Mouse (Mus musculus): Measurements from ENCODE around the gene 5730596B20Rik.

Gene 5730596B20Rik

DNA sequence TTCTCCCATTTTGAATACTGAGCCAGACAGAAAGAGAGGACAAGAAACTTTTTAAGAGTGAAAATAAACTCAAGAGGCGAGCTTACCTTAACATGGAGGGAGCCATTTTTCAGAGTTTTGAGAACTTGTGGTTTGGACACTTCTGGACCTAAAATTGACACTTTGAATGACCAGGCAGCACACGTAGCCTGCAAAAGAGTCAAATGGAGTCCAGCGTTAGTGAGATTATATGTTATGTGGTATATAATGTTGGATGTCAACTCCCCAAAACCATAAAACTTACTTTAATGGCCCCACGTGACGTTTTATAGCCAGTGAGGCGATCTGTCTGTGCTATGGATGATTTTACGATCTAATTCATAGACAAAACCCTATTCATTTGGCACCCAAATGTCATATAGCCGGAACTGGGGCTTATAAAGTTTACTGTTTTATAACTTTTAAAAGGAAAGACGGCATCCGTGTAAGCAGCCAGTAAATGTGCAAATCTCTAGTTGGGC lies 23.5 kb downstream of the 5730596B20Rik start:
- DNase-seq = no peak

- no peak for DNase-seq
These were observed 24.0 kb downstream of the 5730596B20Rik start for GRCm38 (mm10) chr6:52201269-52201668.

GRCm38 (mm10) chr6:52202362-52203120 lies 25.2 kb downstream of the 5730596B20Rik start:
- no peak for DNase-seq

DNA sequence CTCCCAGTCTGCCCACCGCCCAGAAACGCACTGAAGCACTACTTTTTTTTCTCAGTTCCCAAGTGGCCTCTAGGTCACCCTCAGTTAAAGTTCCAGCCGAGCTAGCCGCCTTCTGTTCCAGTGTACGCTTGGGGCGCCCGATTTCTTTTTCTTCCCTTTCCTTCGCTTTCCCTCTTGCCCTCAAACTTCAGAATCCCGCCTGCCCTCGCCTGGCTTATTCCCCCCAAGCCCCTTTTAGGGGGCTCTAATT lies 25.7 kb downstream of the 5730596B20Rik start:
- no peak for DNase-seq

- no peak for DNase-seq
These were observed 26.2 kb downstream of the 5730596B20Rik start for GRCm38 (mm10) chr6:52203371-52204049.

DNA sequence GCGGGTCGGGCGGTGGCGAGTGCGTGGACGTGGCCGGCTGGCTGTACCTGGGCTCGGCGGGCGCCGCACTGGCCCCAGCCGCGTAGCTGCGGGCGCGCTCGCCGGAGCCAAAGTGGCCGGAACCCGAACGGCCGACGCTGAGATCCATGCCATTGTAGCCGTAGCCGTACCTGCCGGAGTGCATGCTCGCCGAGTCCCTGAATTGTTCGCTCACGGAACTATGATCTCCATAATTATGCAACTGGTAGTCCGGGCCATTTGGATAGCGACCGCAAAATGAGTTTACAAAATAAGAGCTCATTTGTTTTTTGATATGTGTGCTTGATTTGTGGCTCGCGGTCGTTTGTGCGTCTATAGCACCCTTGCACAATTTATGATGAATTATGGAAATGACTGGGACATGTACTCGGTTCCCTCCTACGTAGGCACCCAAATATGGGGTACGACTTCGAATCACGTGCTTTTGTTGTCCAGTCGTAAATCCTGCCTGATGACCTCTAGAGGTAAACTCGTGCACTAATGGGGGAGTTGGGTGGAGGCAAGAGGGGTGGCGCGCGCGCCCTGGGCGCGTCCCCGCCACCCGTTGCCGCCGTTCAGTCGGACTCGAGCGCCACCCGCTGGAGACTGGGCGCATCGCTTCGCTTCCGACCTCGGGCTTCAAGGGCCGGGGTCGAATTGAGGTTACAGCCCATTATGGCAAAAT lies 26.9 kb downstream of the 5730596B20Rik start, which contains the start of gene Hoxa5:
Gene Hoxa5 (minus strand): TSS at position 538 of the 703 bp plus-strand sequence.
- no peak for DNase-seq

DNA sequence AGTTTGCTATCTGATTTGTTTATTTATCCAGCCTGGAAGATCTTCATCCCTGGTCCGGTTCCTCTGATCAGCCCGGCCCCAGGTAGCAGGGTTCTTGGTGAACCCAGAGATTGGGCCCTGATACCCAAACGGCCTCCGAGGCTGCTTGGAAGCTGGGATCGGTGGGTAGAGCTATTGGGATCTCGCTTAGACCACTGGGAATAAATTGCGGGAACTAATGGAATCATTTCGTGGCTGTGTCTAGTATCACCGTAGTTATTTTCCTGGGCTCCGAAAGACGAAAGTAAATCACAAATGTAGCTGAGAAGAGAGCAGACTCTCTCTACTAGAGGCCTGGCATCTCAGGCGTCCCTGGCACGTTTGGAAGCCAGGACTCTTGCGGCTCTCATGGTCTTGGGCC lies 27.9 kb downstream of the 5730596B20Rik start:
- DNase-seq = no peak

- DNase-seq = no peak
These were observed 28.6 kb downstream of the 5730596B20Rik start for GRCm38 (mm10) chr6:52205638-52206621.

DNA sequence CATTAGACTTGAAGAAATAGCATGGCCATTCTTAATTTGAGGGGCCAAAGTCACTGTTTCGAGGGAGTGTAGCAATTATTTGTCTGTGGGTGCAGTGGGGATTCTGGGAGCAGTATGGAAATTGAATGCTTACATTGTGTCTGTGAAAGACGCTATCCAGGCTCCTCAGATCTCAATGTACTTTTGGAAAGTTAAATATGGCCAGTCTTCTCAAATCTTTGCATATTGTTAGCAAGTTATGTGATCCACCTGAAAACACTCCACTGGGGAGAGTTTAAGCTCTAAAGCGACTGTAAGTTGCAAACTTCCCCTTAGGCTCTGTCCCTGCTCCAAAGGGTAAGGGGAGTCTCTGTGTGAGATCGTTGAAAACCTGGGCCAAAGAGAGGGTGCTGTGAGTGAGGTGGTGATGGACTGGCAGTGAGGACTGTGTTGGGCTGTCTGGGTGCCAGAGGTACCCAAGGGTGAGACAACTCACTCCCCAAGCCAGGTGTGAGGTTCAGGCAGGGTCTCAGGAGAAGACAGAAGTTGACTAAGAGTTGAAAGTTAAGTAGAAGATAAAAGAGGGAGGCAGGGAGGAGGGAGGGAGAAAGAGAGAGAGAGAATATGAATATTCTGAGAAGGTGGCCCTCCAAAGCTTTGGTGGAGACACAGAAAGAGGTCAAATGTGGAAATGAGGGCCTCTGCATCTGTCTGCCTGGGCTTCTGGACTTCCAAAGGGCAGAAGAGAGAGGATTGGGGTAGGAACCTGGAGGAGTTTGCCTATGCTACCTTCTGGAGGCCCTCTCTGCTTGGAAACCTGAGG lies 29.8 kb downstream of the 5730596B20Rik start:
- no peak for DNase-seq

DNA sequence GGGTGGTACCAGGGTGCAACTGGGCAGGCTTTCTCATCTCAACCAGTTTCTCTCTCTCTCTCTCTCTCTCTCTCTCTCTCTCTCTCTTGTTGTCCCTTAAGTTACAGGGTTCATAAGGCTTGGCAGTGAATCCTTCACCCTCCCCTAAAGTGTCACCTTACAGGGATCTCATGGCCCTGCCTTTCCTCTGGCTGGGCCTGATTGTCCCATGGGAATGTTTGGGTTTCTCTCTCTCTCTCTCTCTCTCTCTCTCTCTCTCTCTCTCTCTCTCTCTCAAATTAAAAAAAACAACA lies 30.3 kb downstream of the 5730596B20Rik start:
- DNase-seq = no peak

- no peak for DNase-seq
These were observed 31.0 kb downstream of the 5730596B20Rik start, which contains the start of gene Hoxa6 for GRCm38 (mm10) chr6:52208072-52208867. Gene Hoxa6, minus strand, starts transcription at chr6:52208722.

DNA sequence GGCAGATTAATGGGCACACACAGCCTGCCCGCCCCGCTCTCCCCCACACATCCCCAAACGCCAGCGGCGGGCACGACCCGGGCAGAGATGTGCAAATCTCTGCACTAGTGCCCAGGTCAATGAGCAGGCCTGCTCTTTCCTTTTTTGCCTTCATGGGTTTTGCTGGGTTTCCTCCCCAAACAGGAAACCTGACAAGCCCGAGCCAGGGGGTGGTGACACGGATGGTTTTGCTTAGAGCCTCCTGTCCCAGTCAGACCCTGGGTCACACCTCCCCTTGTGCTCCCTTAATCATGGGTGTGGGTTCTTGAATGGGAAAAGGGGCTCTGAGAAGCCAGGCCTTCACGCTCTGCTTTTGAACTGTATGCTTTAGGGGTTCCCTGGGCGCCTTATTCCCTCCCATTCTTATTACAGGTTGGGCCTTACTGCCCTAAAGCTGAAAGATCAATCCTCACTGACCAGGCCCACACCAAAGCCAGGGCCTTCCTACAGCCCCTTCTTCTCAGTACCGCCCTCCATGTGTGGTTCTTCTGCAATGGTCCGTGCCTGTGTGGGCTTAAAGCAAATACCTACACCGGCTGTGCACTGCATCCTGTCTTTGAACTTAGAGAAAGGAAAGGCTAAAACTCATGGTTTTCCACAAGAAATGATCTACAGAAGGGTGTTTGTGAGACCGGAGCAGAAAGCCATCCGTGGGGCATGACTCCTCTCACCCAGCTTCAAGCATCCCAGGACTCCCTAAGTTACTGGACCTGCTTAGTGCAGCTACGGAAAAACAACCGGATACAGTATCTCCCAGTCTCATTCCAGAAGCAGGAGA lies 31.8 kb downstream of the 5730596B20Rik start:
- no peak for DNase-seq

- DNase-seq = no peak
These were observed 32.4 kb downstream of the 5730596B20Rik start for GRCm38 (mm10) chr6:52209685-52210046.

- DNase-seq = peak; percentile 58
These were observed 34.1 kb downstream of the 5730596B20Rik start for GRCm38 (mm10) chr6:52211170-52211935.

GRCm38 (mm10) chr6:52211961-52212360 lies 34.7 kb downstream of the 5730596B20Rik start:
- DNase-seq = no peak

DNA sequence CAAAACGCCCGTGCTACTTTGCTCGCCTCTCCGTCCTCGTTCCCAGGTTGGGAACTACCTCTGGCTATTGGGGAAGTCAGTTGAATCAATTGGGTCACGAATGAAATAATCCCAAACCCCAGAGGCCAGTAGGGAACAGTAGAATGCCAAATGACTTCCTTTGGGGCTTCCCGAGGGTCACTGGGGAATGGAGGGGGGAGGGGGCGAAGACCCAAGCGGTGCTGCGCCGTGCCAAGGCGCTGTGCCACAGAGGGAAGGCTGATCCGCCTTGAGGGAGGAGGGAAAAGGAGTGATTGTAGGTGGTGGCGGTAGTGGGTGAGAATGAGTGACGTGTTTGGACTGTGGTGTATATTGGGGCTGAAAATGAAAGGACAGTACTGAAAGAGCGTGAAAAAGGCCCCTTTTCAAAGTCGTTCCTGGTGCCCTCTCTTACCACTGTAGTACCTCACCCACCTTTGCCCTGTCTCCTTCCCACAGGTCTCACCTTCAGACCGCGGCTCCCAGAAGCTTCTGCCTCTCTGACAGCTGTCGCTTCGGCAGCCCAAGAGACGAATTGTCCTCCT lies 35.3 kb downstream of the 5730596B20Rik start:
- no peak for DNase-seq

DNA sequence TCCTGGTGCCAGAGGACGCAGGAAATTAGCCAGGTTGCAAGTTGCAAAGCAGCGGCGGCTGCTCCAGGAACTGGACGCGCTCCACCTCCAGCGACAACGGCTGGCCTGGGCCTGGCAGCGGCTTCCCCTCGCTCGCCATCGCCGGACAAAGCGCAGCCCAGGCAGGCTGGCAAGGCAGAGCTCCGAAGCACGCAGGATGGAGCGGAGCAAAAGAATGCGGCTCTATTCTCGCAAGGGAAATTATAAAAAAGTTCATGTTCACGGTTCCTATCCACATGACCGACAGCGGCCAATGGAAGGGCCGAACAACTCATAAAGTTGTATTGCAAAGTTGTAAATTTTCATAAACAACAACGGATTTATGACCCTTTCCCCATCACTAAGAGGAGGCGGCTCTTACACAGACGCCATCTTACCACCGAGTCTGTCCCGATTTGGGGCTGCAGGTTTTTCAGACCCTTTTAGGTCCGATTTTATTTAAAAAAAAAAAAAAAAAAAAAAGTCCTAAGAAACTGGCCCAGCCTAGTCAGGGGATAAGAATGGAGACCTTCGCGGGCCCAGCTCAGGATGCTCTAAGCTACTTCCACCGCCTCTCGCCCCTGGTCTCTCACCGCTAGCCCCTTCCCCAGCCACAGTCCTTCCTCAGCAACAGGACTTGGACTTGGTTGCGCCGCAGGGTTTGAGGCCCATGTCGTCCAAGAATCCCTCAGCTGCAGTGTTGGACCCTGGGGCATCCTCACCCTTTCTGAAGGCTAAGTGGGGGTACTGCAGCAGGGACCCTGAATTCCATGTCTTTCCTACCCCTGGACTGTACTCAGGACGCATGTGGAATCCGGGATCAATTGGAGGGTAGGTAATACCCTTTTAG lies 36.1 kb downstream of the 5730596B20Rik start, which contains the start of the genes Hoxa3 and Gm28308:
Gene Hoxa3 (minus strand): TSS at position 218 of the 868 bp plus-strand sequence.
Gene Gm28308 (minus strand): TSS at position 221 of the 868 bp plus-strand sequence.
- no peak for DNase-seq

- no peak for DNase-seq
These were observed 37.0 kb downstream of the 5730596B20Rik start for GRCm38 (mm10) chr6:52214271-52214670.
